Mouse (Mus musculus) limb, embryonic 11.5 days (tissue): ENCODE measurements around the gene Astn2. TPM values are rescaled to one million over a fixed set of nuclear protein-coding genes. Genes with fewer than 3 reads are reported as not detected.

Source experiments
- ATAC-seq: fragments of 200-750 bp; cut with Nextera tagmentation; 2 replicates; pipeline ENCODE4 v1.8.0; 2017; ENCODE audit warnings: low read depth; ENCODE audit not compliant: insufficient number of reproducible peaks, low FRiP score, low TSS enrichment
- DNase-seq: peaks from one replicate; pipeline ENCODE4 v3.0.0-alpha.2; 2015; ENCODE audit warnings: low spot score
- H3K27ac ChIP-seq: fragments of 300-500 bp; sonication (generic); replicated peaks from 2 replicates; pipeline ENCODE4 v1.5.1; 2014; ENCODE audit warnings: low read depth, mild to moderate bottlenecking, low read length
- H3K27me3 ChIP-seq: fragments of 300-500 bp; sonication (generic); 2 replicates; pipeline ENCODE4 v1.6.1; 2014; ENCODE audit warnings: mild to moderate bottlenecking, low read length, mixed read lengths; ENCODE audit not compliant: control insufficient read depth, insufficient read depth
- H3K36me3 ChIP-seq: fragments of 300-500 bp; sonication (generic); 2 replicates; pipeline ENCODE4 v1.6.1; 2014; ENCODE audit warnings: mild to moderate bottlenecking, low read length, moderate library complexity, mixed read lengths; ENCODE audit not compliant: control insufficient read depth, insufficient read depth
- H3K4me1 ChIP-seq: fragments of 300-500 bp; sonication (generic); 2 replicates; pipeline ENCODE4 v1.6.1; 2014; ENCODE audit warnings: low read length, mixed read lengths; ENCODE audit not compliant: control insufficient read depth, insufficient read depth
- H3K4me2 ChIP-seq: fragments of 300-500 bp; sonication (generic); 2 replicates; pipeline ENCODE4 v1.6.1; 2014; ENCODE audit warnings: low read depth, mild to moderate bottlenecking, moderate library complexity; ENCODE audit not compliant: severe bottlenecking
- H3K4me3 ChIP-seq: fragments of 300-500 bp; sonication (generic); 2 replicates; pipeline ENCODE4 v1.5.1; 2014; ENCODE audit warnings: low read depth, low read length
- H3K9ac ChIP-seq: fragments of 300-500 bp; sonication (generic); 2 replicates; pipeline ENCODE4 v1.6.1; 2014; ENCODE audit warnings: mild to moderate bottlenecking, low read length
- H3K9me3 ChIP-seq: fragments of 300-500 bp; sonication (generic); 2 replicates; pipeline ENCODE4 v1.6.1; 2016; ENCODE audit warnings: low read length; ENCODE audit not compliant: control insufficient read depth
- WGBS: fragments of 180-500 bp; shearing (Covaris S2); extraction: QIAGEN DNeasy Blood & Tissue Kit; methylation state at CpG from one replicate; pipeline ENCODE4 v1.1.7; 2014; 5-methylcytosine and 5-hydroxymethylcytosine counted together
- polyA plus RNA-seq: library from polyadenylated mRNA; unstranded; fragments of >200 nt; fragmentation: Nextera tagmentation; extraction: Ambion mirVana; gene quantifications from 2 replicates; pipeline ENCODE4 v1.2.1, GENCODE M21; 2014

The Astn2 gene
- polyA plus RNA-seq, 1 experiment from 2014 or later, result 0.47 TPM

DNA sequence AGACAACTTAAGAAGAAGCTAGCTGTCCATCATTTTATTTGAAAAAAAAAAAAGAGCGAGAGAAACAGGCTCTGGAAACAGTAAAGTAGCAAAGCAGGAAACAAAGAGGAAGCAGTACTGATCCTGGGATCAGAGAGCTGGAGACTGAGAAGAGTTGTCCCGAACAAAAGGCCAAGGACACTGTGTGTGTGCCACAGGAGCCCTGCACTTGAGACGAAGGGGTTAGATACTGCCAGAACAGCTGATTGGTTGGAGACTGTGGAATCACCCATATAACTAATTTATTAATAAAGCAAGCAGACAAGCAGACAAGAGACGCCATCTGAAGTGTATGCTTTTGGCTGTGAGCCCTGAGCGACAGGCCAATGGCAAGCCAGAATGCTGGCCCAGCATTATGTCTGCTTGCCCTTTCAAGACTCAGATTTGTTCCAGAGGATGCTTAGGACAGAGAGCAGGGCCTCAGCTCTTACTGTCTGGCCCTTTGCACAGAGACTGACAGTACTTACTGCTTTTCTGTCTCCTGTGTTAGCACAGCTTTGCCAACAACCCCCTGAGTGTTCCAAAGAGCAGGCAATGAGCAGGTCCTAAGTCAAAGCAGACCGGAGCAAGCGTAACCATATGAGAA, 101.6 kb downstream of the Astn2 start:
- no peak overlapping the region for H3K9ac ChIP-seq
- WGBS, result 86% methylated on average over 7 of the region's 7 CpGs

DNA sequence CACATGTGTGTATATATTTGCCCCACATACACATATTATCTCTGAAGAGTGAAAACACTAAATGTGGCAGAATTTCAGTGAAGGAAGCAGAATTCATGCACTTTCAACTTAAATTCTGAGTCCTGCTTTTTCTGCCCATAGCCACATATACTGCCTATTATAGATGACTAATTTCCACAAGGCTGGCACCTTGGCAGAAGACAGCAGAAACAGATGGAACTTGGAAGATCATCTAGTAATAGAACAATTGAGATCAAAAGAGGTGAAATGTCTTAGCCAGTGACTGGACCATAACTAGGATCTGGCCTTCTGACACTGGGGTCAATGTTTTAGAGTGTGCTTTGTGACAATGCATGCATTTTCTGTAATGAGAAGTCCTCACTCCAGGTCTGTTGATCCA, 119.4 kb downstream of the Astn2 start:
- no peaks in the 10 kb centered on the region for H3K27me3 ChIP-seq
- H3K9ac ChIP-seq, result no peak overlapping the region
- H3K9me3 ChIP-seq, result no peaks in the 10 kb centered on the region
- H3K4me2 ChIP-seq, result no peak overlapping the region
- ATAC-seq (no peak), DNase-seq (no peak)
- H3K27ac ChIP-seq, result no peak overlapping the region
- no peaks in the 10 kb centered on the region for H3K36me3 ChIP-seq
- H3K4me3 ChIP-seq, result no peak overlapping the region
- no peaks in the 10 kb centered on the region for H3K4me1 ChIP-seq

More for the DNA sequence above, 101.6 kb downstream of the Astn2 start:
- no peak overlapping the region for H3K4me2 ChIP-seq
- DNase-seq, result no peak
- no peaks in the 10 kb centered on the region for H3K9me3 ChIP-seq
- no peak overlapping the region for H3K27ac ChIP-seq
- H3K4me3 ChIP-seq, result no peak overlapping the region
- H3K4me1 ChIP-seq, result no peaks in the 10 kb centered on the region
- no peak for ATAC-seq
- H3K36me3 ChIP-seq, result no peaks in the 10 kb centered on the region
- H3K27me3 ChIP-seq, result no peaks in the 10 kb centered on the region

- Histone ChIP-seq H3K4me1 (no peaks in the 10 kb centered on the region), H3K4me2 (no peak overlapping the region), H3K36me3 (no peaks in the 10 kb centered on the region), H3K27me3 (no peaks in the 10 kb centered on the region), H3K4me3 (no peak overlapping the region), H3K9me3 (no peaks in the 10 kb centered on the region), H3K9ac (no peak overlapping the region), H3K27ac (no peak overlapping the region)
- WGBS, result 78% methylated on average over 4 of the region's 4 CpGs
- ATAC-seq (no peak), DNase-seq (no peak)
Observed at GRCm38 (mm10) chr4:66276096-66276495, 128.3 kb downstream of the Astn2 start.

- Histone ChIP-seq H3K27me3 (no peaks in the 10 kb centered on the region), H3K27ac (no peak overlapping the region), H3K4me1 (no peaks in the 10 kb centered on the region), H3K4me2 (no peak overlapping the region), H3K36me3 (no peaks in the 10 kb centered on the region), H3K4me3 (no peak overlapping the region), H3K9me3 (no peaks in the 10 kb centered on the region), H3K9ac (no peak overlapping the region)
- no peak for DNase-seq
- ATAC-seq, result no peak
- WGBS, result 62% methylated on average over 6 of the region's 6 CpGs
Observed at GRCm38 (mm10) chr4:66271550-66272117, 132.8 kb downstream of the Astn2 start.

DNA sequence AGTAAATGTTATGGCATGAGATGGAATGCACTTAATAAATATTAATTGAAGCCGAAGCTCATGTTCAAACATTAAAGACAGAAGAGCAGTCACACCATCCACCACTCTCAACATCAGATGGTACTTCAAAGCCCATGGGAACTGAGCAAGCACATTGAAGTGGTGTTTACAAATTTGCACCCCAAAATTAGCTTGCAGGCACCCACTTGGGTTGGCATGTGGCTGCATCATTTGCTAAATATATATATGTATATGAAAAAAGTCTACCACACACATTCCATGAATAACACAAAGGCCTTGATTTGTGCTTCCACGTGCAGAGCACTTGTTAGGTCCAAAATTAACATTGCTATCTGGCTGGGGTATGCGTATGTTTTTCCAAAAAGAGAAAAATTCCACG, 140.4 kb downstream of the Astn2 start:
- H3K9ac ChIP-seq, result no peak overlapping the region
- no peak overlapping the region for H3K4me2 ChIP-seq
- no peak overlapping the region for H3K27ac ChIP-seq
- H3K36me3 ChIP-seq, result no peaks in the 10 kb centered on the region
- H3K9me3 ChIP-seq, result no peaks in the 10 kb centered on the region
- no peak for ATAC-seq
- no peak for DNase-seq
- no peaks in the 10 kb centered on the region for H3K4me1 ChIP-seq
- H3K4me3 ChIP-seq, result no peak overlapping the region
- H3K27me3 ChIP-seq, result no peaks in the 10 kb centered on the region
- WGBS, result 88% methylated on average over 4 of the region's 4 CpGs

- Histone ChIP-seq H3K4me2 (no peak overlapping the region), H3K4me1 (no peaks in the 10 kb centered on the region), H3K4me3 (no peak overlapping the region), H3K36me3 (no peaks in the 10 kb centered on the region), H3K9me3 (no peaks in the 10 kb centered on the region), H3K9ac (no peak overlapping the region), H3K27me3 (no peaks in the 10 kb centered on the region), H3K27ac (no peak overlapping the region)
- ATAC-seq (no peak), DNase-seq (no peak)
- WGBS, result 86% methylated on average over 3 of the region's 3 CpGs
Observed at GRCm38 (mm10) chr4:66261276-66261675, 143.1 kb downstream of the Astn2 start.

DNA sequence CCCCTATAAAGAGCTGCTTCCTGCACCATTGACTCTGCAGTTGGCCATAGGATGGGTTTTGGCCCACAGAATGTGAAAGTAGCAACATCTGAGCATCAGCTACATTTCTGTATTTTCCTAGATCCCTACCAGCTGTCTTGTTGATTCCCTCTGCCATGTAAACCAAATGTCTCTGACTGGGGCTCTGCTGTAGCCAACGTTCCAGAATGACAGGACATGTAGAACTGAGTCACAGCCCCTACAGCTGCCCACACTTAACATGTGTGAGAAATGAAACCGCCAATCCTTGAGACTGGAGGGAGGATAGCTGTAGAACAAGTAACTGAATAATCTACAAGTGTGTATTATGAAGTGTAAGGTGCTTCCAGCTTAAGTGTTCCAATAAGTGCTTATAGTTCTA, 145.5 kb downstream of the Astn2 start:
- Histone ChIP-seq H3K9ac (no peak overlapping the region), H3K4me2 (no peak overlapping the region), H3K9me3 (no peaks in the 10 kb centered on the region), H3K27me3 (no peaks in the 10 kb centered on the region), H3K4me3 (no peak overlapping the region), H3K4me1 (no peaks in the 10 kb centered on the region), H3K27ac (no peak overlapping the region), H3K36me3 (no peaks in the 10 kb centered on the region)
- no peak for DNase-seq
- no peak for ATAC-seq
- 82% methylated on average over 2 of the region's 2 CpGs for WGBS

GRCm38 (mm10) chr4:66254695-66255492, 149.5 kb downstream of the Astn2 start:
- Histone ChIP-seq H3K9ac (no peak overlapping the region), H3K4me1 (no peaks in the 10 kb centered on the region), H3K27me3 (no peaks in the 10 kb centered on the region), H3K4me2 (no peak overlapping the region), H3K27ac (no peak overlapping the region), H3K9me3 (no peaks in the 10 kb centered on the region), H3K36me3 (no peaks in the 10 kb centered on the region), H3K4me3 (no peak overlapping the region)
- no peak for DNase-seq
- WGBS, result 84% methylated on average over 4 of the region's 4 CpGs
- ATAC-seq, result no peak
